Mouse (Mus musculus): Measurements from ENCODE around the gene Wdr20.

DNA sequence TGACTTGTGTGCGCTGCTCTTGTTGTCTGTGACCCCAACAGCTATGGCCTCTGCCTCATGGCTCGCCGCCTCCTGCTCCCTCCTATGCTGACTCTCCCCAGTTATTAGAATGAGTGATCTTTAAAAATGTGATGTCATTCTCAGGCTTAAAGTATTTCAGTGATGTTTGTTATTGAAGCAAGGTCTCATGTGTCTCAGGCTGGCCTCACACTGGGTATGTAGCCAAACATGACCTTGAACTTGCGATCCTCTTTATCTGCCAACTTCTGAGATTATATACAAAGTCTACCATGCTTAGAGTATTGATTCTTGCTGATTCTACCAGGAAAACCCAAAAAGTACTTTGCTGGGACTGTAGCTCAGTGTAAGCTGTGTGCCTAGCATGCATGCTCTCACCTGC is 16.2 kb downstream of the Wdr20 start:
- no peak for TF ChIP-seq CTCF (IDR thresholded peaks at IDR 0.05; ENCODE audit: low read depth)
- no peak for TF ChIP-seq EP300 (IDR thresholded peaks at IDR 0.05; ENCODE audit: low read depth)

All from heart, postnatal 0 days (tissue).